Mouse (Mus musculus) splenic B cell, adult 2 months (primary cell): ENCODE results near the gene Zfp354b.
A peak's percentile ranks its signal among the peaks of the same experiment; 100 is the strongest.

Source experiments
- DNase-seq: peaks from one replicate; pipeline ENCODE4 v3.0.0-alpha.2; 2011; ENCODE audit warnings: low read depth, low spot score
- H3K27me3 ChIP-seq: 2 replicates; pipeline ENCODE4 v1.6.1; 2012; ENCODE audit warnings: mild to moderate bottlenecking, low read length, moderate library complexity, mixed read lengths; ENCODE audit not compliant: control insufficient read depth, poor library complexity, insufficient read depth, severe bottlenecking
- H3K36me3 ChIP-seq: 2 replicates; pipeline ENCODE4 v1.6.1; 2012; ENCODE audit warnings: mild to moderate bottlenecking, low read length, moderate library complexity, mixed read lengths; ENCODE audit not compliant: control insufficient read depth, poor library complexity, insufficient read depth, severe bottlenecking

Gene Zfp354b

DNA sequence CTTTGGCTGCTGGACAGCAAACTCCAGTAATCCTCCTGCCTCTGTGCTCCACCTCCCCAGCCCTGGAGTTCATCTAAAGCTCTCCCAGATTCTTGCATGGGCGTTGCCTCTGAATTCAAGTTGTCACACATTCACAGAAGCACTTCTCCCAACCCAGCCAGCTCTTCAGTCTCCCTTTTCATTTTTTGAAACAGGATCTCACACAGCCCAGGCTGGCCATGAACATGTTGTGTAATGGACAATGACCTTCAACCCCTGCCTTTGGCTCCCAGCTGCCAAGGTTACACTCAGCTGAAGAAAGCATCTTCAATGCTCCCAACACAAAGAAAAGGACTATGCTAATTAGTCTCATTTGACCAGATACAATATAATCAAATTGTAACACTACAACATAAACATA lies 18.1 kb downstream of the Zfp354b start:
- H3K36me3 ChIP-seq: no peaks in the 10 kb centered on the region; the same call in 1 of the 2 replicates
- no peaks in the 10 kb centered on the region for H3K27me3 ChIP-seq
- no peak for DNase-seq

- H3K36me3 ChIP-seq: peaks cover 3% of the 10 kb centered on the region; the same call in 1 of the 2 replicates
- no peak for DNase-seq
- H3K27me3 ChIP-seq: no peaks in the 10 kb centered on the region
Measured at GRCm38 (mm10) chr11:50908136-50908535, 23.3 kb downstream of the Zfp354b start.

DNA sequence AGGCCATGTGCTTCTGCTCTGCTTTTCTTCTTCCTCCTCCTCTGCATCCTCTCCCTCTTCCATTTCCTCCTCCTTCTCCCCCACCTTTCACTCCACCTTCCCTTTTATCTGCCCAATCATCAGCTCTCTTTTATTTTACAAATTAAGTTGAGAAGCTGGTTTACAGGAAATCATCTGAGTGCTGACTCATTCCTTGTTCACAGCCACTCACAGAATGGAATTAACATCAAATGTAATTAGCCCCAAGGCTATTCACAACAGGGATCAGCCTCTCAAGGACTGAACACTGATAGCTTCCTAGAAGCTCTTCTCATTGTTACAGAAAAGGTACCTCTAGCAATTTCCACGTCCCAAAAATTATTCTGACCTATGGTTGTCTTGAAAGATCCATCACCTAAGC lies 34.1 kb downstream of the Zfp354b start:
- no peaks in the 10 kb centered on the region for H3K36me3 ChIP-seq
- DNase-seq: no peak

DNA sequence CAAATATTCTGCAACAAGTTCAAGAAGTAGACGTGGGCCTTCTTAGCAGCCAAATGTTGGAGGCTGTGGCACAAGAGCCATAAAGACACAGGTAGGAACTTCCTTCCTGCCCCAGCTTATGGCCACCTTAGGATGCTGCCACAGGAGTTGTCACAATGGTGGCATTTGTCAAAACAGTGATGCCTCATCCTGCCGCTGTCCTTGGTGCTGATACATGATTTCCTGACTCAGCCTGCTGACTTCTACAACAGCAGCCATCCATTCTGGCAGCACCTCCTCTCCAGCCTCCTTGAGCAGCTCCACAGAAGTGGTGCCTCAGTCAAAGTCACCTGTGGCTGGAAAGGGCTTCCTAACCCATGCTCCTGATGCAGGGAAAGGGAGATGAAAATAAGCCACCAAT lies 39.0 kb downstream of the Zfp354b start:
- DNase-seq: peak; percentile 20
- Histone ChIP-seq H3K27me3 (no peaks in the 10 kb centered on the region; the same call in 1 of the 2 replicates), H3K36me3 (no peaks in the 10 kb centered on the region)

More for the DNA sequence above, 34.1 kb downstream of the Zfp354b start:
- no peaks in the 10 kb centered on the region; the same call in 1 of the 2 replicates for H3K27me3 ChIP-seq

- peak; percentile 7 for DNase-seq
- Histone ChIP-seq H3K27me3 (no peaks in the 10 kb centered on the region), H3K36me3 (no peaks in the 10 kb centered on the region)
Measured at GRCm38 (mm10) chr11:50887390-50888128, 43.9 kb downstream of the Zfp354b start, which contains the start of gene Zfp454. Gene Zfp454, minus strand, starts transcription at chr11:50887651.

- Histone ChIP-seq H3K27me3 (no peaks in the 10 kb centered on the region), H3K36me3 (no peaks in the 10 kb centered on the region)
- DNase-seq: no peak
Measured at GRCm38 (mm10) chr11:50886933-50887293, 44.5 kb downstream of the Zfp354b start.

- H3K36me3 ChIP-seq: no peaks in the 10 kb centered on the region
- no peak for DNase-seq
- no peaks in the 10 kb centered on the region for H3K27me3 ChIP-seq
Measured at GRCm38 (mm10) chr11:50886231-50886932, 45.1 kb downstream of the Zfp354b start.

- Histone ChIP-seq H3K27me3 (no peaks in the 10 kb centered on the region), H3K36me3 (no peaks in the 10 kb centered on the region)
- DNase-seq: peak; percentile 37
Measured at GRCm38 (mm10) chr11:50883756-50884155, 47.7 kb downstream of the Zfp354b start.

DNA sequence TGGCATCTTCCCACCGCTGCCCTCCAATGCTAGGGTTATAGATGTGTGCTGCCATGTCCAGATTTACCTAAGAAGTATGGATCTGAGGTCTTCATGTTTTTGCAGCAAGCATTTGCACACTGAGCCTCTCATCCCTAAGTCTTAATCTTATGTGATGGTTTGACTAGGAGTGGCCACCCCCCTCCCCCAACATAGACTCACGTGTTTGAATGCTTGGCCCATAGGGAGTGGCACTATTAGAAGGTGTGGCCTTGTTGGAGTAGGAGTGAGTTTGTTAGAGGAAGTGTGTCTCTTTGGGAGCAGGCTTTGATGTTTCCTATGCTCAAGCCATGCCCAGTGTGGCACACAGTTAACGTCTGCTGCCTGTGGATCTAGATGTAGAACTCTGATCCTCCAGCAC lies 52.8 kb downstream of the Zfp354b start:
- no peaks in the 10 kb centered on the region for H3K27me3 ChIP-seq
- no peaks in the 10 kb centered on the region for H3K36me3 ChIP-seq
- DNase-seq: no peak
